Mouse (Mus musculus): ENCODE measurements around the gene Ptprt. TPM values are rescaled to one million over a fixed set of nuclear protein-coding genes. Genes with fewer than 3 reads are reported as not detected.
A peak's percentile ranks its signal among the peaks of the same experiment; 100 is the strongest.

Gene Ptprt
- total and polyA plus RNA-seq, 2 experiments from 2014 or later = 15.7 to 68.3 TPM

DNA sequence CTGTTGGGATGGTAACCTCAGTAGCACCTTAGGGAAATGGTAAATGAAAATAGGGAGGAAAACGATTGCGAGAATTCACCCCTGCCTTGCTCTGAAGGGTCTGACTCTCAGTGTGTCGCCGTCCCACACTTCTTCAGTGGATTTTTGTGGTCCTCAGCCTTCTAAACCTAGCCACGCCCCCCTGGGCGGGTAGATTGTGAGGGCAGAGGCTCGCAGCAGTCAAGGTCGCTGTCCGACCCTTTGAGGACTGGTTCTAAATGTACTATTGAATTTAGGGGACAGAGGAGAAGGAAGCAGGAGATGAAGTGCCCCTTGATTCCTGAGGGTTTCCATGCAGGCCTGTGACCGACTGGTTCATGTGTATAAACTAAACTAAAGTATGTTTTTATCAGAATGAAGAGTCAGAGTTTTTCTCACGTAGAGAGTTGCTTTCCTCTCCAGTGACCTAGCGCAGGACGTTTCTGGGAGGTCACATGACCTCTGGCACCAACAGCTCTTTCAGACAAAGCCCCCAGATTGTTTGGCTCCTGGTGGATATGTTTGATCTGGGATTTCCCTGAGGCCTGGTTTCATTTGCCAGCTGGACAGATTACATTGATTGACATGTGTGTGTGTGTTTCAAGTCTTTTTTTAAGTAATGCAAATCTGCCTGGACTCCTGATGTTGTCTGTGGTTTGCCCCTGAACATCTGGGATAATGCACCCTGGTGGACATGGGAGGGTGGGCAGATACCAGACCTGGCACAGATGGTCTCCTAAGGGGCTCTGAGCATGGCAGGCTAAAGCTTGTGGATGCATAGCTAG is 1161.6 kb downstream of the Ptprt start:
- peak overlapping the region; percentile 59 for H3K4me2 ChIP-seq (ENCODE audit: low read depth, low read length)
- 0 out of 2 replicates have a peak overlapping the region, but pooled peaks have one; percentile 38 for H3K9ac ChIP-seq (replicated peaks; ENCODE audit: low read length)
- H3K36me3 ChIP-seq (ENCODE audit: insufficient read depth, low read length) = no peaks in the 10 kb centered on the region
- ATAC-seq (0 out of 2 replicates have a peak, but pooled peaks have one; percentile 27), DNase-seq (ENCODE audit: low spot score) (peak; percentile 52)
- H3K4me3 ChIP-seq (ENCODE audit: low read length) = peak overlapping the region; percentile 29
- H3K4me1 ChIP-seq (ENCODE audit: insufficient read depth, low read length) = no peaks in the 10 kb centered on the region
- H3K27ac ChIP-seq = peak overlapping the region; percentile 41; the same call in 1 of the 2 replicates
- TF ChIP-seq CTCF (IDR thresholded peaks at IDR 0.05; ENCODE audit: low read depth) = no peak
- H3K9me3 ChIP-seq (ENCODE audit: low read length) = no peaks in the 10 kb centered on the region
- 7% methylated on average over 13 of the region's 13 CpGs for WGBS
- H3K27me3 ChIP-seq (ENCODE audit: insufficient read depth, low read length) = no peaks in the 10 kb centered on the region

DNA sequence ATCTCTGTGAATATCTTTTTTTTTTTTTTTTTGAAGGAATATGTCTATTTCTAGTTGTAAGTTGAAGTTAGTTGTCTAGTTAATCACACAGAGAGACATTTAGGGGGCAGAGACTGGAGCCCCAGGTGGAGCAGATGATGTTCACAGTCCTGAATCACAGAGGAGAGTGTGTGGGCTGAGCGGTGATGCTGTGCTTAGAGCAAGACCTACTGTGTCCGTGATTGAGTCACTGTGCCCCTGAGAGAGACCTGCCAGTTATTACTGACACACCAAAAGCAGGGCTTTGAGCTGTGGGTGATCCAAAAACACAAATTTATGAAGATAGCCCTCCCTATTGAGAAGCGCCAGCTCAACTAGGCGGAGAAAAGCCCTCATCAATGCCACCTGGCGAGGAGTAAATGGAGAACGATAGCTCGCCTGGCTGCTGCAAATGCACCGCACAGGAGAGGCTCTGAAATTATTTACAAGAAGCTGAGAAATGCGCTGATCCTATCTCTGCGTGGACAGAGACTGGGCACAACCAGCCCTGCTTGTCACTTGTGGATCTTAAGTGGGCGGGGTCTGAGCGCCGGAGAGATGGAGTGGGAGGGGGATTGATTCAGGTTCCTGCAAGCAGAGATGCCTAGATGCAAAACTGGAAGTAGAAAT is 1162.4 kb downstream of the Ptprt start:
- Histone ChIP-seq H3K9me3 (ENCODE audit: low read length) (no peaks in the 10 kb centered on the region), H3K4me2 (ENCODE audit: low read depth, low read length) (peak overlapping the region; percentile 59), H3K27me3 (ENCODE audit: insufficient read depth, low read length) (no peaks in the 10 kb centered on the region), H3K4me1 (ENCODE audit: insufficient read depth, low read length) (no peaks in the 10 kb centered on the region), H3K9ac (replicated peaks; ENCODE audit: low read length) (0 out of 2 replicates have a peak overlapping the region, but pooled peaks have one; percentile 38), H3K4me3 (ENCODE audit: low read length) (peak overlapping the region; percentile 29), H3K27ac (peak overlapping the region; percentile 41), H3K36me3 (ENCODE audit: insufficient read depth, low read length) (no peaks in the 10 kb centered on the region)
- ATAC-seq (0 out of 2 replicates have a peak, but pooled peaks have one; percentile 49), DNase-seq (ENCODE audit: low spot score) (peak; percentile 58)
- WGBS = 13% methylated on average over 13 of the region's 13 CpGs
- peak; percentile 17 for TF ChIP-seq CTCF (IDR thresholded peaks at IDR 0.05; ENCODE audit: low read depth)

DNA sequence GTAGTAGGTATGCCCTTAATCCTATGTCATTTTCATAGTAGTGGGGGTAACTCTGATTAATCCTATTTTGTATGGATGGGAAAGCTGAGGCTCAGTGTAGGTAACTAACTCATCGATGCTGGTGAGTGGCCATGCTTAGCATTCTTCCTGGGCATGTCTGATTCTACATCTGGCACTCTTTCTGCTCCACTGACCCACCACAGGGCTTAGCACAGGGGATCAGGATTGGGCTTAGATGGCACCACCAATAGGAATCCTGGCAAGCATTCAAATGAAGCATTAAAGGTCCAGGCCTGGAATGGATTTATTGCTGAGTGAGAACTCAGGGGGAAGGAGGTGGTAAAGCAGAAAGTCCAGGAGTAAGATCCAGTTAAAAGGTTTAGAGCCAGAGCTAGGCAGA is 1179.2 kb downstream of the Ptprt start:
- H3K27me3 ChIP-seq (ENCODE audit: insufficient read depth, low read length) = no peaks in the 10 kb centered on the region
- no peak; the same call in 1 of the 2 replicates for ATAC-seq
- peak; percentile 58 for DNase-seq (ENCODE audit: low spot score)
- no peak overlapping the region for H3K9ac ChIP-seq (replicated peaks; ENCODE audit: low read length)
- H3K9me3 ChIP-seq (ENCODE audit: low read length) = no peaks in the 10 kb centered on the region
- no peak overlapping the region for H3K4me3 ChIP-seq (ENCODE audit: low read length)
- H3K4me2 ChIP-seq (ENCODE audit: low read depth, low read length) = no peak overlapping the region
- TF ChIP-seq CTCF (IDR thresholded peaks at IDR 0.05; ENCODE audit: low read depth) = no peak
- no peaks in the 10 kb centered on the region for H3K4me1 ChIP-seq (ENCODE audit: insufficient read depth, low read length)
- no peak overlapping the region for H3K27ac ChIP-seq
- H3K36me3 ChIP-seq (ENCODE audit: insufficient read depth, low read length) = no peaks in the 10 kb centered on the region
- WGBS = 63% methylated on average over 1 of the region's 1 CpGs

DNA sequence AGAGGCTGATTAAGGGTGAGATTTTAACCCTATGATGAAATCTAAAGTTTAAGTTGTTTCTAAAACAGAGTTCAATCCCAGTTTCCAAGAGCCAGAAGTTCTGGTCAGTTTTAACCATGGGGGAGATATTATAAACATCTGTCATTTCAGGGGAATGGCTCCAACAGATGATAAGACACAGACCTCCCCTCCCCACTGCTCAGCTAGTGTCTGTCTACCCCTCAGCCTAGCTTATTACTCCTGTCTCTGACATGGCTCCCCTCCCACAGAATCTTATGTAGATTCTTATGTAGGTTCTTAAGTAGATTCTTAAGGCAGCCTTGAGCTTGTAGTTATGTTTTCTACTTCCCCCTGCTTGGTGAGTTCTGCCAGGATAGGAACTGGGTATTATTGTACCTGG is 1180.5 kb downstream of the Ptprt start:
- ATAC-seq (no peak), DNase-seq (ENCODE audit: low spot score) (no peak)
- H3K36me3 ChIP-seq (ENCODE audit: insufficient read depth, low read length) = no peaks in the 10 kb centered on the region
- no peak overlapping the region for H3K27ac ChIP-seq
- H3K4me2 ChIP-seq (ENCODE audit: low read depth, low read length) = no peak overlapping the region
- H3K4me3 ChIP-seq (ENCODE audit: low read length) = no peak overlapping the region
- TF ChIP-seq CTCF (IDR thresholded peaks at IDR 0.05; ENCODE audit: low read depth) = no peak
- no peak overlapping the region for H3K9ac ChIP-seq (replicated peaks; ENCODE audit: low read length)
- no peaks in the 10 kb centered on the region for H3K27me3 ChIP-seq (ENCODE audit: insufficient read depth, low read length)
- no peaks in the 10 kb centered on the region for H3K9me3 ChIP-seq (ENCODE audit: low read length)
- H3K4me1 ChIP-seq (ENCODE audit: insufficient read depth, low read length) = no peaks in the 10 kb centered on the region
